Mouse (Mus musculus) myocyte (in vitro differentiated cells): ENCODE measurements at regions not wholly inside any gene's neighbourhood (a gene's known extent, or its start where the extent isn't known, plus 50 kb on each side); places are given as distances from the start of the nearest gene placed in this dataset.

Experiments used
- H3K27me3 ChIP-seq: one replicate; pipeline ENCODE4 v1.6.1; 2011; ENCODE audit not compliant: control insufficient read depth, insufficient read depth, insufficient read length
- H3K36me3 ChIP-seq: one replicate; pipeline ENCODE4 v1.6.1; 2011; ENCODE audit not compliant: control insufficient read depth, insufficient read depth
- H3K4me2 ChIP-seq: one replicate; pipeline ENCODE4 v1.6.1; 2011; ENCODE audit warnings: low read depth, control low read depth
- H3K4me3 ChIP-seq: one replicate; pipeline ENCODE4 v1.5.1; 2011; ENCODE audit warnings: mild to moderate bottlenecking, control low read depth, moderate library complexity
- H3K79me2 ChIP-seq: one replicate; pipeline ENCODE4 v1.6.1; 2011; ENCODE audit not compliant: control insufficient read depth, insufficient read depth
- H3ac ChIP-seq: one replicate; pipeline ENCODE4 v1.6.1; 2011; ENCODE audit not compliant: control insufficient read depth, insufficient read length
- CEBPB ChIP-seq: IDR thresholded peaks from 2 replicates; pipeline ENCODE4 v1.6.1; 2011; ENCODE audit warnings: mild to moderate bottlenecking, moderate library complexity; ENCODE audit not compliant: poor library complexity, insufficient read depth, severe bottlenecking
- E2F4 ChIP-seq: IDR thresholded peaks from one replicate; pipeline ENCODE4 v1.6.1; 2011; ENCODE audit warnings: mild to moderate bottlenecking, control low read depth, moderate library complexity; ENCODE audit not compliant: insufficient read depth
- MAX ChIP-seq: IDR thresholded peaks from one replicate; pipeline ENCODE4 v1.6.1; 2011; ENCODE audit warnings: low read depth, mild to moderate bottlenecking, control low read depth
- MYOD1 ChIP-seq, 3 experiments: IDR thresholded peaks; one replicate each; pipeline ENCODE4 v1.6.1; 2011; ENCODE audit warnings: control low read depth in 2 of 3, low read depth in 2 of 3, mild to moderate bottlenecking in 2 of 3, moderate library complexity in 1 of 3; ENCODE audit not compliant: insufficient read length in 2 of 3, control insufficient read depth in 1 of 3
- MYOG ChIP-seq, 3 experiments: IDR thresholded peaks; one replicate each; pipeline ENCODE4 v1.6.1; 2011; ENCODE audit warnings: control low read depth in 2 of 3, low read depth in 2 of 3, mild to moderate bottlenecking in 2 of 3; ENCODE audit not compliant: insufficient read length in 2 of 3, control insufficient read depth in 1 of 3, insufficient read depth in 1 of 3
- POLR2A ChIP-seq: IDR thresholded peaks from one replicate; pipeline ENCODE4 v1.6.1; 2011; ENCODE audit warnings: low read depth, mild to moderate bottlenecking, control low read depth, moderate library complexity; ENCODE audit not compliant: insufficient read length
- POLR2AphosphoS2 ChIP-seq: IDR thresholded peaks from one replicate; pipeline ENCODE4 v1.6.1; 2011; ENCODE audit warnings: low read depth, control low read depth; ENCODE audit not compliant: insufficient read length
- REST ChIP-seq: IDR thresholded peaks from one replicate; pipeline ENCODE4 v1.6.1; 2011; ENCODE audit warnings: mild to moderate bottlenecking, control low read depth, moderate library complexity; ENCODE audit not compliant: insufficient read depth, insufficient read length
- SRF ChIP-seq: IDR thresholded peaks from one replicate; pipeline ENCODE4 v1.6.1; 2011; ENCODE audit warnings: low read depth; ENCODE audit not compliant: control insufficient read depth, insufficient read length
- TCF12 ChIP-seq: IDR thresholded peaks from one replicate; pipeline ENCODE4 v1.6.1; 2011; ENCODE audit warnings: mild to moderate bottlenecking, control low read depth; ENCODE audit not compliant: poor library complexity, insufficient read depth, severe bottlenecking
- TCF3 ChIP-seq: IDR thresholded peaks from one replicate; pipeline ENCODE4 v1.6.1; 2011; ENCODE audit warnings: low read depth, control low read depth; ENCODE audit not compliant: insufficient read length
- USF1 ChIP-seq: IDR thresholded peaks from one replicate; pipeline ENCODE4 v1.6.1; 2011; ENCODE audit warnings: low read depth, mild to moderate bottlenecking, control low read depth, moderate library complexity

DNA sequence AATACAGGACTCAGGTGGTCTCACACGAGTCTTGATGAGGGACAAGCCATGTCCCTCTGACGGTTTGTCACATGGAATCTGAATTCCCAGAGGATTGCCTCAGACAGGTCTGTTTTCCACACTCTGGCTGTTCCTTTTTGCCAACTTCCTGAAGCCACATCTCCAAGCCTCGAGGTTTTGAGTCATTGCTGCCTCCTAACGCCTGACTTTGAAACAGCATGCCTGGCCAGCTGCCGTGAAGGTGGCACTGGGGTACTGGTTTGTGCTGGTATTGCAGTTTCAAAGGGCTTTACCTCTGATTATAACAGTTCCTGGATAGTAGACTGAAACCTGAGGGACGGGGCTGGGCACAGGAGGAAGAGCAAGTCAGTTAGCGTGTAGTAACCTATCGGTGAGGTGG lies 117.1 kb upstream of the Dnajc19 start:
- TF ChIP-seq USF1 (no peak), TCF12 (no peak), POLR2AphosphoS2 (no peak), MYOG (IDR thresholded peaks at IDR 0.05; ENCODE audit: control insufficient read depth in 1 of 3, insufficient read depth in 1 of 3, insufficient read length in 2 of 3, low read depth in 2 of 3) (no peak), SRF (no peak), REST (no peak), MAX (no peak), POLR2A (no peak), MYOD1 (IDR thresholded peaks at IDR 0.05; ENCODE audit: control insufficient read depth in 1 of 3, insufficient read length in 2 of 3, low read depth in 2 of 3) (no peak), CEBPB (no peak), E2F4 (no peak), TCF3 (no peak)
- H3K4me2 ChIP-seq, result no peak overlapping the region
- no peaks in the 10 kb centered on the region for H3K27me3 ChIP-seq
- no peaks in the 10 kb centered on the region for H3K79me2 ChIP-seq
- H3ac ChIP-seq, result no peak overlapping the region
- no peak overlapping the region for H3K4me3 ChIP-seq
- no peaks in the 10 kb centered on the region for H3K36me3 ChIP-seq

DNA sequence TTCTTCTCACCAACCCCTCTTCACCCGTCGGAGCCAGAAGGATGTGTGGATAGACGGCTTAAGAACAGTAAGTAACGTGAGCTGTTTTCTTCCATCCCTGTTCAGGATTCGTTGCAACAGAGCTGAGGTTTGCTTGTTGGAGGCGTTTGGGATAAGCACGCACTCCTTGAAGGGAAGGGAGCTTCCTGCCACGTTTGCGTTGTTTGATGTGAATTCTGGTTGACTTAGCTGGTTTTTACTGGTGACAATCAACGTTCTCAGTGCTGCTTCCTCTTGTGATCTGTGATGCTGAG lies 116.0 kb upstream of the Dnajc19 start:
- H3K27me3 ChIP-seq, result no peaks in the 10 kb centered on the region
- no peak overlapping the region for H3K4me2 ChIP-seq
- TF ChIP-seq TCF12, result no peak
- TF ChIP-seq SRF, result no peak
- TF ChIP-seq CEBPB, result no peak
- no peak for TF ChIP-seq MYOG (IDR thresholded peaks at IDR 0.05; ENCODE audit: control insufficient read depth in 1 of 3, insufficient read depth in 1 of 3, insufficient read length in 2 of 3, low read depth in 2 of 3)
- no peak for TF ChIP-seq REST
- TF ChIP-seq POLR2A, result no peak
- TF ChIP-seq MYOD1 (IDR thresholded peaks at IDR 0.05; ENCODE audit: control insufficient read depth in 1 of 3, insufficient read length in 2 of 3, low read depth in 2 of 3), result no peak
- TF ChIP-seq TCF3, result no peak
- no peak for TF ChIP-seq MAX
- no peak for TF ChIP-seq E2F4
- TF ChIP-seq USF1, result no peak
- no peak for TF ChIP-seq POLR2AphosphoS2
- no peak overlapping the region for H3K4me3 ChIP-seq
- no peaks in the 10 kb centered on the region for H3K36me3 ChIP-seq
- no peaks in the 10 kb centered on the region for H3K79me2 ChIP-seq
- H3ac ChIP-seq, result no peak overlapping the region

- no peaks in the 10 kb centered on the region for H3K79me2 ChIP-seq
- H3K4me3 ChIP-seq, result no peak overlapping the region
- no peak overlapping the region for H3ac ChIP-seq
- H3K27me3 ChIP-seq, result no peaks in the 10 kb centered on the region
- TF ChIP-seq REST (no peak), TCF12 (no peak), POLR2A (no peak), USF1 (no peak), E2F4 (no peak)
- no peak overlapping the region for H3K4me2 ChIP-seq
- H3K36me3 ChIP-seq, result no peaks in the 10 kb centered on the region
These were observed 115.5 kb upstream of the Dnajc19 start for GRCm38 (mm10) chr3:34196451-34197162.

- Histone ChIP-seq H3K36me3 (no peaks in the 10 kb centered on the region), H3K4me2 (no peak overlapping the region), H3K79me2 (no peaks in the 10 kb centered on the region), H3K4me3 (no peak overlapping the region), H3K27me3 (no peaks in the 10 kb centered on the region), H3ac (no peak overlapping the region)
- TF ChIP-seq USF1 (no peak), E2F4 (no peak), SRF (no peak), MYOG (IDR thresholded peaks at IDR 0.05; ENCODE audit: control insufficient read depth in 1 of 3, insufficient read depth in 1 of 3, insufficient read length in 2 of 3, low read depth in 2 of 3) (no peak)
These were observed 114.8 kb upstream of the Dnajc19 start for GRCm38 (mm10) chr3:34195729-34196450.

- no peaks in the 10 kb centered on the region for H3K79me2 ChIP-seq
- H3K36me3 ChIP-seq, result no peaks in the 10 kb centered on the region
- TF ChIP-seq MYOD1 (IDR thresholded peaks at IDR 0.05; ENCODE audit: control insufficient read depth in 1 of 3, insufficient read length in 2 of 3, low read depth in 2 of 3) (no peak), REST (no peak), USF1 (no peak), CEBPB (no peak), MAX (no peak), TCF12 (no peak), E2F4 (no peak), SRF (no peak), POLR2AphosphoS2 (no peak), MYOG (IDR thresholded peaks at IDR 0.05; ENCODE audit: control insufficient read depth in 1 of 3, insufficient read depth in 1 of 3, insufficient read length in 2 of 3, low read depth in 2 of 3) (no peak), TCF3 (no peak), POLR2A (no peak)
- no peak overlapping the region for H3ac ChIP-seq
- no peak overlapping the region for H3K4me3 ChIP-seq
- no peaks in the 10 kb centered on the region for H3K27me3 ChIP-seq
- no peak overlapping the region for H3K4me2 ChIP-seq
These were observed 92.4 kb upstream of the Dnajc19 start for GRCm38 (mm10) chr3:34173416-34174097.
